Mouse (Mus musculus): ENCODE measurements around the gene Prss45.
"Not testable (repeated sequence)": the region's sequence is repeated elsewhere in the genome, so short reads cannot be mapped to it uniquely, and the experiment has no call there.

Prss45 gene

DNA sequence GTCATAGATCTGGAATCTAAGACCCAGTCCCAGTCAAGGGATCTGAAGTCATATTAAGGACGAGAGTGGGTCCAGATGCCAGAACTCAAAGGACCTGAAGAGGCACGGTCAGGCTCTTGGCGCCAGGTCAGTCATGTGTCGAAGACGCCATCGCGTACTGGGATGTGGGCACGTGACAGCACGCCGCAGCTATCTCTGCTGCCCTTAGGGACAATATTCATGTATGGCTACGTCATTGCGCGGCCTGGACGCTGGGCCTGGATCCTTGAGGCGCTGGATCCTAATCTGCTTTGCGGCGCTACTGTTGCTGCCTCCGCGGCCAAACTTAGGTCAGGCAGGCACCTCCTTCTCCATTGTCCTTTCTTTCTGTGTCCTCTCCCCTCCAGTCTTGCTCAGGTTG is at the start of gene Prss45:
TSS of gene Prss45 (plus strand) at position 178 of the 400 bp plus-strand sequence.
- in situ Hi-C loops (cut with MboI; ENCODE audit: low pct_unique_long_range_greater_than_20kb in 1 of 2, low sequenced_read_pairs in 2 of 2, unreplicated experiment in 1 of 2), result no loop called here

- in situ Hi-C loops (cut with MboI; ENCODE audit: low pct_unique_long_range_greater_than_20kb in 1 of 2, low sequenced_read_pairs in 2 of 2, unreplicated experiment in 1 of 2), result no loop called here
These were observed 46.2 kb upstream of the Prss45 start for GRCm38 (mm10) chr9:110788169-110788568.

DNA sequence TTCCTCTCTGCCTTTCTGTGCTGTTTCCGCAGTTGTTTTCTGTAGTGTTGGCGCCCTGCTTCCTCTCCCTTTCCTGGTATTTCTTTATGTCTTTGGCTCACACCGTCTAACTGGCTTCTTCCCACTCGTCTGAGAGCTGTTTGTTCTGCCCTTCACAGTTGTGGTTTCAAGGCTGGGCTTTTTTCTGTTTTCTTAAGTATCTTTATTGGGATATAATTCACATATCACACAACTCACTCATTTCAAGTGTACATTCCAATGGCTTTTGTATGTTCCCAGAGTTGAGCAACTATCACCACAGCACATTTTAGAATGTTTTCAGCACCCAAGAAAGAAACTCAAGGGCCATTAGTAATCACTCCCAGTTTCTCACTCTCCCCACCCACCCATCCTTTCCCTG is 43.9 kb upstream of the Prss45 start:
- in situ Hi-C loops (cut with MboI; ENCODE audit: low pct_unique_long_range_greater_than_20kb in 1 of 2, low sequenced_read_pairs in 2 of 2, unreplicated experiment in 1 of 2), result no loop called here

DNA sequence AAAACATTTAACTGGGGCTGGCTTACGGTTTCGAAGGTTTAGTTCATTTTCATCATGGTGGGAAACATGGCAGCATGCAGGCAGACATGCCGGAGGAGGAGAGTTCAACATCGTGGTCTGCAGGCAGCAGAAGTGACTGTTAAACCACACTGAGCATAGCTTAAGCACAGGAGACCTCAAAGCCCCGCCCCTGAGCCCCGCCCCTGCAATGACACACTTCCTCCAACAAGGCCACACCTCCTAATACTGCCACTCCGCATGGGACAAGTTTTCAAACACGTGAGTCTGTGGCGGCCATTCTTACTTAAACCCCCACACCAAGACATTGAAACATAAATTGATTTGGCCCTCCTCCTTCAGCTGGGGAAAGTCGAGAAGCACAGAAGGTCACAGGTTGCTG is 37.4 kb upstream of the Prss45 start:
- in situ Hi-C loops (cut with MboI; ENCODE audit: low pct_unique_long_range_greater_than_20kb in 1 of 2, low sequenced_read_pairs in 2 of 2, unreplicated experiment in 1 of 2), result no loop called here

DNA sequence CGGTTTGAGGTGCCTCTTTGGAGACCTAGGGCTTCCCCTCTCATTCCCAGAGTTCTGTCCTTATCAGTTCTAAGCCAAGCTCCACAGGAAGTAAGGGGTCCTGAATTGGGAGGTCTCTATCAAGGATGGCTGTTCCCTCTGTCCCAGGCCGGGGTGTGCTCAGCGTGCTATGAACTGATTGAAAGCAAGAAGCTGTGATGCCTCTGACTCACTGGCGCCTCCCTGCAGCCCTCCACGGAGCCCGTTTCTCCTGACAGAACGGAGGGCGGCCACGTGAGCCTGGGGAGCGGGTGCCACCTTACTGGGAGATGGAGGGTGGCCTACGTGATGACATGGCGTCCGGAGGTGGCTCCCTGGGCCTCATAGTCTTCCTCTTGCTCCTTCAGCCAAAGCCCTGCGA is 36.5 kb upstream of the Prss45 start, which contains the start of gene Prss42:
TSS of gene Prss42 (plus strand) at position 301 of the 400 bp plus-strand sequence.
- in situ Hi-C loops (cut with MboI; ENCODE audit: low pct_unique_long_range_greater_than_20kb in 1 of 2, low sequenced_read_pairs in 2 of 2, unreplicated experiment in 1 of 2), result no loop called here

DNA sequence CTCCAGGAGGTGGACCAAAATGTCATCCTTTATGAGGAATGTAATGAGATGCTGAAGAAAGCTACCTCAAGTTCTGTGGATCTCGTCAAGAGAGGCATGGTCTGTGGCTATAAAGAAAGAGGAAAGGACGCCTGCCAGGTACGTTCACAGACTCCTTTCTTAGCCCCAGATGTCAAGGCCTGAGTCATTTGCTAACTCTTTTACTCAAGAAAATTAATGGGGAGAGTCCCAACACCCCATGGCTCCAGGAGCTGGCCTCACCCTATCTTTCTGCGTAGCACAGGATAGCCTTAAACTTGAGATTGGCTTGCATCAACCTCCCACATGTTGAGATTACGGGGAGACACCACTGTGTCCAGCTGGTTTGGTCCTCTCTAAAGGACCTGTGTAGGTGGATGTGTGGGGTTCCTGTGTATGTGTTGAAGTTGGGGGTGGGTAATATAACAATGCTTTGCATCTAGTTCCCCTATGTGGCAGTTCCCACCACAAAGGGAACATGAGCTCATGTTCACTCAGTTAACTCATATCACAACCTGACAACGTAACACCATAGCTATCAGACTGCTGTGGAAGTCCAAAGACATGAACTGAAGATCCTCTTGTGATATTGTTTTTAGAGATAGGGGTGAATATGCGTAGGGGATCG is 33.4 kb upstream of the Prss45 start:
- in situ Hi-C loops (cut with MboI; ENCODE audit: low pct_unique_long_range_greater_than_20kb in 1 of 2, low sequenced_read_pairs in 2 of 2, unreplicated experiment in 1 of 2), result no loop called here

GRCm38 (mm10) chr9:110803294-110803693 is 31.1 kb upstream of the Prss45 start:
- in situ Hi-C loops (cut with MboI; ENCODE audit: low pct_unique_long_range_greater_than_20kb in 1 of 2, low sequenced_read_pairs in 2 of 2, unreplicated experiment in 1 of 2), result no loop called here

DNA sequence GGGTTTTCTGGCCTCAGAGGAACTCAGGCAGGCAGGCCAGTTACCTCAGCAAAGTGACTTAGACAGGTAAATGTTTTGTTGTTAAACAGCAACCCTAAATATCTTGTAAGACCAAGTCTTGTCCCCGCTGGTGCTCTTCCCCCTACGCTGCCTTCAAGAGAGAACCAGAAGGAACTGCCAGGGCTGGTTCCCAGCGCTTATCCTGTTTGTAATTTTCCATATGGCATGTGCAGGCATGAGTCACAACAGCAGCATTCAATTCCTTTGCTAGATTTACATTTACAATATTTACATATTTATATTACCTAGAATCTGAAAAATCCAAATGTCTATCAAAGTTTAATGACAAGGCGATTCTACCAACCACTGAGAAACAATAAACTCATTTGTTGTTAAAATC is 24.3 kb upstream of the Prss45 start:
- in situ Hi-C loops (cut with MboI; ENCODE audit: low pct_unique_long_range_greater_than_20kb in 1 of 2, low sequenced_read_pairs in 2 of 2, unreplicated experiment in 1 of 2), result no loop called here

DNA sequence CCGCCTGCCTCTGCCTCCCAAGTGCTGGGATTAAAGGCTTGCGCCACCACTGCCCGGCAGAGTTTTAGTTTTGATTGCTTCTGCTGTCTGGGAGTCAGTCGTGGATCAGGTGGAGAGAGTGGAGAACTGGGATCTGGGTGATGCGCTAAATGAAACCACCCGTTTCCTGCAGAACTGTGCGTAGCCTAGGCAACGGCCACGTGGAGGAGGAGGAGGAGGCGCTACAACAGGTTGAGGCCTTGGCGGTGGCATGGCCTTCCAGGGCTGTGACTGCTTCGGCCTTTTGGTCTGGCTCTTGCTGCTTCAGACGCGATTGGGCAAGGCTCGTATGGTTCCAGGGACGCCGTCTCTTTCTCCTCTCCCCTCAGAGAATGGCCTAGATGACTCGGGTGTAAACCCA is 20.6 kb upstream of the Prss45 start, which contains the start of gene Prss44:
TSS of gene Prss44 (plus strand) at position 206 of the 400 bp plus-strand sequence.
- in situ Hi-C loops (cut with MboI; ENCODE audit: low pct_unique_long_range_greater_than_20kb in 1 of 2, low sequenced_read_pairs in 2 of 2, unreplicated experiment in 1 of 2), result no loop called here

DNA sequence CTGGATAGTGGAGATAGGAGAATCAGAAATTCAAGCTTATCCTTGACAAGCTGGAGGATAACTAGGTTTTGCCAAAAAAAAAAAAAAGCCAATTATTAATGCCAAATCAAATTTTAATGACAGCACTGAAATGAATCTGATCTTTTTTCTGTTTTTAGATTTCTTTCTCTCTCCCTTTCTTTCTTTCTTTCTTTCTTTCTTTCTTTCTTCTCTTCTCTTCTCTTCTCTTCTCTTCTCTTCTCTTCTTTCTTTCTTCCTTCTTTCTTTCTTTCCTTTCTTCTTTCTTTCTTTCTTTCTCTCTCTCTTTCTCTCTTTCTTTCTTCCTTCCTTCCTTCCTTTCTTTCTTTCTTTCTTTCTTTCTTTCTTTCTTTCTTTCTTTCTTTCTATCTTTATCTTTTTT is 13.8 kb upstream of the Prss45 start:
- in situ Hi-C loops (cut with MboI; ENCODE audit: low pct_unique_long_range_greater_than_20kb in 1 of 2, low sequenced_read_pairs in 2 of 2, unreplicated experiment in 1 of 2), result not testable (repeated sequence)

GRCm38 (mm10) chr9:110821436-110821835 is 13.0 kb upstream of the Prss45 start:
- in situ Hi-C loops (cut with MboI; ENCODE audit: low pct_unique_long_range_greater_than_20kb in 1 of 2, low sequenced_read_pairs in 2 of 2, unreplicated experiment in 1 of 2), result no loop called here

DNA sequence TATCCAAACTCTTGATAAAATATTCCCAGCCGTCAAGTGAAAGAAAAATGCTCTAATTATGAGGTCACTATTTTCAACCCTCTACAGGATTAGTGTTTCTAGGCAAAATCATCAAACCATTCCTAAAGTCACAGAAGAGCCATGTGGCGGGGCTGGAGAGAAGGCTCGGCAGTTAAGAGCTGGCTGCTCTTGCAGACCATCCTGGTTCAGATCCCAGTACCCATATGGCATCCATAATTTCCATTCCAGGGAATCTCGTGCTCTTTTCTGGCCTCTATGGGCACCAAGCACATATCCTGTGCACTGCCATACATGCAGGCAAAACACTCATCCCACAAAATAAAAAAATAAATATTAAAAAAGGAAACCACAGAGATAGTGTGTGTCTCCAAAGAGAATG is 9.0 kb upstream of the Prss45 start:
- in situ Hi-C loops (cut with MboI; ENCODE audit: low pct_unique_long_range_greater_than_20kb in 1 of 2, low sequenced_read_pairs in 2 of 2, unreplicated experiment in 1 of 2), result no loop called here

DNA sequence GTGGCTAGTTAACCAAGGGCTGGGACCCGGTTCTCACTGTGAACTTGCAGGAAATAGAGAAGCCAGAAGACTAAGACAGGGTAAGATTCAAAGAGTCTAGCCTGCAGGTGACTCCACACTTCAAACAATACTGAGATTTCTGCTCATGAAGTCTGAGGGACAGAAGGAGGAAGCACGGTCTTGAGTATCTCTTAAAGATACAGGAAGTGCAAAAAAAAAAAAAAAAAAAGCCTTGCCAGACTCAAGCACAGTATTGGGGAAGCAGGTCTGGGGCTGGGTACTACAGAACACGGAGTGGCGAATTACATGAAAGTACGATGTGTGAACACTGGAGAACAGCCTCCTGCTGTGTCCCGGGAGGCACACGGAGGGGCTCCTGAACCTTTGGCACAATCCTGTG is 8.6 kb upstream of the Prss45 start:
- in situ Hi-C loops (cut with MboI; ENCODE audit: low pct_unique_long_range_greater_than_20kb in 1 of 2, low sequenced_read_pairs in 2 of 2, unreplicated experiment in 1 of 2), result no loop called here

DNA sequence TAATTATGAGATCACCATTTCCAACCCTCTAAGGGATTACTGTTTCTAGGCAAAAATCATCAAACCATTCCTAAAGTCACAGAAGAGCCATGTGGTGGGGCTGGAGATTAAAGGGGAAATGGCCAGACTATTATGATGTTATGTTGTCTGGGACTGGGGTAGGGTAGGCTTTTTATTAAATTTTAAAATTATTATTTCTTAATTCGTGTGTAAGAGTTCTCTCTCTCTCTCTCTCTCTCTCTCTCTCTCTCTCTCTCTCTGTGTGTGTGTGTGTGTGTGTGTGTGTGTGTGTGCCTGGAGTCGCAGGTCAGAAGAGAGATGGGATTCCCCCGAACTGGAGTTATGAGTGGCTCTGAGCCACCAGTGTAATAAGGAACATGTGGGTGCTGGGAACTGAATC is 8.0 kb upstream of the Prss45 start, which contains the start of gene Prss43:
TSS of gene Prss43 (plus strand) at position 301 of the 400 bp plus-strand sequence.
- in situ Hi-C loops (cut with MboI; ENCODE audit: low pct_unique_long_range_greater_than_20kb in 1 of 2, low sequenced_read_pairs in 2 of 2, unreplicated experiment in 1 of 2), result no loop called here

DNA sequence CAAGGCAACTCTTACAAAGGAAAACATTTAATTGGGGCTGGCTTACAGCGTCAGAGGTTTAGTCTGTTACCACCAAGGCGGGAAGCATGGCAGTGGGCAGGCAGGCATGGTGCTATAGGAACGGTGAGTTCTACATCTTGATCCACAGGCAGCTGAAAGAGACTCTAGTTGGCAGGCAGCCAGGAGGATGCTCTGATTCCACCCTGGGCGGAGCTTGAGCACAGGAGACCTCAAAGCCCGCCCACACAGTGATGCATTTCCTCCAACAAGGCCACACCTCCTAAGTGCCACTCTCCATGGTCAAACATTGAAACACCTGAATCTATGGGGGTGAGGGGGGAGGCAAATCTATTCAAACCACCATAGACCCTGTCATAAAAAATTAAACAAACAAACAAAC is 1.4 kb upstream of the Prss45 start:
- in situ Hi-C loops (cut with MboI; ENCODE audit: low pct_unique_long_range_greater_than_20kb in 1 of 2, low sequenced_read_pairs in 2 of 2, unreplicated experiment in 1 of 2), result no loop called here

DNA sequence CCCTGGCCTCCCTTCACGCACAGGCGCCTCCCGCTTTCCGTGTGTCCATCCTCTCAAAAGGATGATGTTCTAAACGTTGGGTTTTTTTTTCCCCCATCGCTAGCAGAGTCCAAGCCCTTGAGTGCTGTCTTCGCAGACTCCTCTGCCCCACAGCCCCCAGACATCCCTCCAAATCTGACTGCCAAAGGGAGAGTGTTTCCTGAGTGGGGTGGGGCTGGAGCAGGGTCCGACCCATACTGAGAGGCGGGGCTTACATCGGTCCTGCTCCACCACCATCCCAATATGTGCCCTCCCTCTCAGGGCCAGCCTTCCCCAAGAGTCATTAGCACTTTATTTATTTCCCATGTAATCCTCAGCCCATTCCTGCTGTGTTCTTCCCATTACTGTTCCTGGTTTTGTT is 573 bp downstream of the Prss45 start:
- in situ Hi-C loops (cut with MboI; ENCODE audit: low pct_unique_long_range_greater_than_20kb in 1 of 2, low sequenced_read_pairs in 2 of 2, unreplicated experiment in 1 of 2), result no loop called here

DNA sequence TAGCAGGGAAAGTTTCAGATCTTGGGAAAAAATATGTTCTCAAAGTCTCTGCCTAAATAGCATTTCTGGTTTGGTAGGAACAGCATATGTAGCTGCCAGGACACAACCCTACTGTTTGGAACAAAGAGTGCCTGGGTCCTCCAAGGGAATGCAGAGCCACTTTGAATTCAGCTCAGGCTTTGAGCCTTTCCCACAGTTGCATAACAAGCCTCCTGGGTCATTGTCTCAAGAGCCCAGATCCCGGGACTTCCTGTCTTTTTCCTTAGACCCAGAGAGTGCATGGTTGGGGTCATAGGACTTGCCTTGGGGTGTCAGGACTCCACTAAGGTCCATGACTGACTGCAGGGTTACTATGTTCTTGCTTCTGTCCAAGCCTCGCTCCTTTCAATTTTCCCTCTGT is 1.7 kb downstream of the Prss45 start:
- in situ Hi-C loops (cut with MboI; ENCODE audit: low pct_unique_long_range_greater_than_20kb in 1 of 2, low sequenced_read_pairs in 2 of 2, unreplicated experiment in 1 of 2), result no loop called here

DNA sequence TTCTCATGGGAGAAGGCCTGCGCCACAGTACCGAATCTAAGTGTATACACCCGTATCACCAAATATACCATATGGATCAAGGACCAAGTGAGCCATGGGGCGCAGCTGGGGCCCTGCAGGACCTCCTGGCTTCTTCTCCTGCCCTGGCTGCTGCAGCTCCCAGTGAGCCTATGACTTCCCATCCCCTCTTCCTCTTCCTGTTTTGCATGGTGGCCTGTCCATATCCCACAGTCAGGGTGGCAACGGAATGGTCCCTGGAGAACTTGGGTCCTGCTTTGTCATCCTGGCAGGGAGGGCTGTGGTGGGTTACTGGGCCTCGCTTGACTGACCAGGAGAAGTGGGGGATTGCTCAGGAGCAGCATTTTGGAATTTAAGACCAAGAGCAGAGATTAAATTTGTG is 6.5 kb downstream of the Prss45 start:
- in situ Hi-C loops (cut with MboI; ENCODE audit: low pct_unique_long_range_greater_than_20kb in 1 of 2, low sequenced_read_pairs in 2 of 2, unreplicated experiment in 1 of 2), result no loop called here

DNA sequence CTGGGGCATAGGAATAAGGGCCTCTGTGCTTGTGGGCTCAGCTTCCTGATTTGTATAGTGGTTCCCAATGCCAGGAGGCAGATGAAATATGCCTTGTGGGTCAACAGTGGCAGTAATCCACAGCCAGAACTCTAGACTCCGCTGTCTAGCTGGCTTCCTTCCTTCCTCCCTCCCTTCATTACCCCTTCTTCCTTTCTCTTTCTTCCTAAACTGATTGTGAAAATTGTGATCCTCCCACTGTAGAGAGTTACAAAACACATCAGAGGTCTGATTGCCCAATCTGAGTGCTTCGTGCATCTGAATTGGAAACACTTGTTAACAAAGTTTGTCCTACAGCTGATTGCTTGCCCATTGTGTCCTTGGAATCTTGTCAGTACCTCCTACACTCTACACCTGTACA is 7.0 kb downstream of the Prss45 start:
- in situ Hi-C loops (cut with MboI; ENCODE audit: low pct_unique_long_range_greater_than_20kb in 1 of 2, low sequenced_read_pairs in 2 of 2, unreplicated experiment in 1 of 2), result no loop called here

DNA sequence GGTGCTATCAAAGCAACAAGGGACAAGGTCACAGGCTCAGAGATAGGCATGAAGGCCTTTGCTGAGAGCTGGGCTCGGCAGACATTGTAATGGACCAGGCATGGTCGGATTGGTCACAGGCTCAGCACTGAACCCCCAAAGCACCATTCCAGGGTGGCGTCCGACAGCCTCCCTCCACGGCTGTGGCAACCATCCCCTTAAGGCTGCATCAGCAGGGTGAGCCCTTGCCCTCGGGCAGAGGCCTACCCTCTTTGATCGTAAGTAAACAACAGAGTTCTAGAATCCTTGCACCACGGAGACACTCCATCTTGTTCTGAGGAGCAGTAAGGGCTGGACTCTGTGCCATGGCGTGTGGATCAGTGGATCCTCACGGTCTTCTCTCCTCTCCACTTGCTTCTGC is 9.8 kb downstream of the Prss45 start, which contains the start of gene Prss46:
TSS of gene Prss46 (plus strand) at position 301 of the 400 bp plus-strand sequence.
- in situ Hi-C loops (cut with MboI; ENCODE audit: low pct_unique_long_range_greater_than_20kb in 1 of 2, low sequenced_read_pairs in 2 of 2, unreplicated experiment in 1 of 2), result no loop called here
